Mouse (Mus musculus): ENCODE results near the gene Slc9b1. TPM values are rescaled to one million over a fixed set of nuclear protein-coding genes. Genes with fewer than 3 reads are reported as not detected.

Gene Slc9b1
- total RNA-seq (2014; fragmentation: Nextera tagmentation) (1.9 and 7.4 TPM in 2 replicates), total RNA-seq (2017) (0.41 and 0.55 TPM in 2 replicates), polyA plus RNA-seq (2012) (0.12 and 0.13 TPM in 2 replicates)

GRCm38 (mm10) chr3:135347739-135348264 lies at the start of gene Slc9b1:
Gene Slc9b1, plus strand, starts transcription at chr3:135348029.
- ATAC-seq (ENCODE audit: extremely low read depth, insufficient number of reproducible peaks, low FRiP score, poor library complexity, severe bottlenecking) (no peak), DNase-seq (ENCODE audit: low spot score) (no peak)
- Histone ChIP-seq H3K36me3 (replicated peaks) (no peaks in the 10 kb centered on the region), H3K4me1 (ENCODE audit: insufficient read depth, low read depth, low read length) (no peaks in the 10 kb centered on the region), H3K9me3 (replicated peaks) (no peaks in the 10 kb centered on the region), H3K27me3 (ENCODE audit: insufficient read depth, low read length) (no peaks in the 10 kb centered on the region), H3K4me3 (ENCODE audit: low read depth, low read length) (no peak within 1 kb of the TSS; the same call in 1 of the 2 replicates)
- TF ChIP-seq GATA1 (IDR thresholded peaks at IDR 0.05; ENCODE audit: borderline replicate concordance, low read length) (no peak), TAL1 (conservative IDR thresholded peaks at IDR 0.05; ENCODE audit: low read depth, low read length) (no peak), GATA2 (IDR thresholded peaks at IDR 0.05; ENCODE audit: borderline replicate concordance, low read depth, low read length) (no peak), POLR2AphosphoS5 (IDR thresholded peaks at IDR 0.05; ENCODE audit: insufficient replicate concordance, low read depth, low read length) (no peak), CTCF (IDR thresholded peaks at IDR 0.05; ENCODE audit: low read depth, low read length) (no peak)

GRCm38 (mm10) chr3:135298560-135298959 lies 49.3 kb upstream of the Slc9b1 start:
- H3K4me3 ChIP-seq (ENCODE audit: low read depth, low read length), result no peak overlapping the region
- no peak for TF ChIP-seq CTCF (IDR thresholded peaks at IDR 0.05; ENCODE audit: low read depth, low read length)
- no peak for TF ChIP-seq GATA2 (IDR thresholded peaks at IDR 0.05; ENCODE audit: borderline replicate concordance, low read depth, low read length)
- TF ChIP-seq TAL1 (conservative IDR thresholded peaks at IDR 0.05; ENCODE audit: low read depth, low read length), result no peak
- TF ChIP-seq POLR2AphosphoS5 (IDR thresholded peaks at IDR 0.05; ENCODE audit: insufficient replicate concordance, low read depth, low read length), result no peak
- TF ChIP-seq GATA1 (IDR thresholded peaks at IDR 0.05; ENCODE audit: borderline replicate concordance, low read length), result no peak
- H3K9me3 ChIP-seq (replicated peaks), result no peaks in the 10 kb centered on the region
- ATAC-seq (ENCODE audit: extremely low read depth, insufficient number of reproducible peaks, low FRiP score, poor library complexity, severe bottlenecking) (no peak), DNase-seq (ENCODE audit: low spot score) (no peak)
- no peaks in the 10 kb centered on the region for H3K36me3 ChIP-seq (replicated peaks)
- peaks cover 2% of the 10 kb centered on the region; the same call in 1 of the 2 replicates for H3K4me1 ChIP-seq (ENCODE audit: insufficient read depth, low read depth, low read length)
- H3K27me3 ChIP-seq (ENCODE audit: insufficient read depth, low read length), result peaks cover 26% of the 10 kb centered on the region

- Histone ChIP-seq H3K27me3 (ENCODE audit: insufficient read depth, low read length) (peaks cover 17% of the 10 kb centered on the region), H3K9me3 (replicated peaks) (no peaks in the 10 kb centered on the region), H3K36me3 (replicated peaks) (no peaks in the 10 kb centered on the region), H3K4me3 (ENCODE audit: low read depth, low read length) (no peak overlapping the region), H3K4me1 (ENCODE audit: insufficient read depth, low read depth, low read length) (peaks cover 2% of the 10 kb centered on the region; the same call in 1 of the 2 replicates)
- ATAC-seq (ENCODE audit: extremely low read depth, insufficient number of reproducible peaks, low FRiP score, poor library complexity, severe bottlenecking) (no peak), DNase-seq (ENCODE audit: low spot score) (no peak)
- TF ChIP-seq GATA1 (IDR thresholded peaks at IDR 0.05; ENCODE audit: borderline replicate concordance, low read length) (no peak), CTCF (IDR thresholded peaks at IDR 0.05; ENCODE audit: low read depth, low read length) (no peak), TAL1 (conservative IDR thresholded peaks at IDR 0.05; ENCODE audit: low read depth, low read length) (no peak), GATA2 (IDR thresholded peaks at IDR 0.05; ENCODE audit: borderline replicate concordance, low read depth, low read length) (no peak), POLR2AphosphoS5 (IDR thresholded peaks at IDR 0.05; ENCODE audit: insufficient replicate concordance, low read depth, low read length) (no peak)
Observed at GRCm38 (mm10) chr3:135300081-135300480, 47.7 kb upstream of the Slc9b1 start.

- Histone ChIP-seq H3K27me3 (ENCODE audit: insufficient read depth, low read length) (peaks cover 25% of the 10 kb centered on the region), H3K36me3 (replicated peaks) (no peaks in the 10 kb centered on the region), H3K4me1 (ENCODE audit: insufficient read depth, low read depth, low read length) (peaks cover 9% of the 10 kb centered on the region), H3K4me3 (ENCODE audit: low read depth, low read length) (no peak overlapping the region), H3K9me3 (replicated peaks) (no peaks in the 10 kb centered on the region)
- no peak for ATAC-seq (ENCODE audit: extremely low read depth, insufficient number of reproducible peaks, low FRiP score, poor library complexity, severe bottlenecking)
- no peak for DNase-seq (ENCODE audit: low spot score)
- TF ChIP-seq POLR2AphosphoS5 (IDR thresholded peaks at IDR 0.05; ENCODE audit: insufficient replicate concordance, low read depth, low read length), result no peak
- TF ChIP-seq TAL1 (conservative IDR thresholded peaks at IDR 0.05; ENCODE audit: low read depth, low read length), result no peak
- TF ChIP-seq GATA2 (IDR thresholded peaks at IDR 0.05; ENCODE audit: borderline replicate concordance, low read depth, low read length), result no peak
- TF ChIP-seq CTCF (IDR thresholded peaks at IDR 0.05; ENCODE audit: low read depth, low read length), result no peak
- TF ChIP-seq GATA1 (IDR thresholded peaks at IDR 0.05; ENCODE audit: borderline replicate concordance, low read length), result no peak
Observed at GRCm38 (mm10) chr3:135304060-135304459, 43.8 kb upstream of the Slc9b1 start.

GRCm38 (mm10) chr3:135304566-135304965 lies 43.3 kb upstream of the Slc9b1 start:
- Histone ChIP-seq H3K27me3 (ENCODE audit: insufficient read depth, low read length) (peaks cover 25% of the 10 kb centered on the region), H3K4me1 (ENCODE audit: insufficient read depth, low read depth, low read length) (peaks cover 9% of the 10 kb centered on the region), H3K36me3 (replicated peaks) (no peaks in the 10 kb centered on the region), H3K9me3 (replicated peaks) (no peaks in the 10 kb centered on the region), H3K4me3 (ENCODE audit: low read depth, low read length) (no peak overlapping the region)
- no peak for DNase-seq (ENCODE audit: low spot score)
- no peak for ATAC-seq (ENCODE audit: extremely low read depth, insufficient number of reproducible peaks, low FRiP score, poor library complexity, severe bottlenecking)
- no peak for TF ChIP-seq CTCF (IDR thresholded peaks at IDR 0.05; ENCODE audit: low read depth, low read length)
- no peak for TF ChIP-seq POLR2AphosphoS5 (IDR thresholded peaks at IDR 0.05; ENCODE audit: insufficient replicate concordance, low read depth, low read length)
- TF ChIP-seq GATA1 (IDR thresholded peaks at IDR 0.05; ENCODE audit: borderline replicate concordance, low read length), result no peak
- TF ChIP-seq TAL1 (conservative IDR thresholded peaks at IDR 0.05; ENCODE audit: low read depth, low read length), result no peak
- no peak for TF ChIP-seq GATA2 (IDR thresholded peaks at IDR 0.05; ENCODE audit: borderline replicate concordance, low read depth, low read length)

GRCm38 (mm10) chr3:135307411-135308259 lies 40.2 kb upstream of the Slc9b1 start, which contains the start of gene Slc9b2:
Gene Slc9b2, plus strand, starts transcription at chr3:135307700.
- Histone ChIP-seq H3K36me3 (replicated peaks) (no peaks in the 10 kb centered on the region), H3K4me3 (ENCODE audit: low read depth, low read length) (no peak within 1 kb of the TSS; the same call in 1 of the 2 replicates), H3K9me3 (replicated peaks) (no peaks in the 10 kb centered on the region), H3K4me1 (ENCODE audit: insufficient read depth, low read depth, low read length) (peaks cover 9% of the 10 kb centered on the region), H3K27me3 (ENCODE audit: insufficient read depth, low read length) (peaks cover 16% of the 10 kb centered on the region)
- TF ChIP-seq GATA1 (IDR thresholded peaks at IDR 0.05; ENCODE audit: borderline replicate concordance, low read length) (no peak), CTCF (IDR thresholded peaks at IDR 0.05; ENCODE audit: low read depth, low read length) (no peak), TAL1 (conservative IDR thresholded peaks at IDR 0.05; ENCODE audit: low read depth, low read length) (no peak), GATA2 (IDR thresholded peaks at IDR 0.05; ENCODE audit: borderline replicate concordance, low read depth, low read length) (no peak), POLR2AphosphoS5 (IDR thresholded peaks at IDR 0.05; ENCODE audit: insufficient replicate concordance, low read depth, low read length) (no peak)
- no peak for DNase-seq (ENCODE audit: low spot score)
- ATAC-seq (ENCODE audit: extremely low read depth, insufficient number of reproducible peaks, low FRiP score, poor library complexity, severe bottlenecking), result no peak

All from G1E (cell line).